Mouse (Mus musculus) ZHBTc4 (cell line): ENCODE data around the gene Tnfrsf19.

ENCODE experiments used
- DNase-seq: peaks from one replicate; pipeline ENCODE4 v3.0.0-alpha.2; 2011; ENCODE audit warnings: low read depth, low spot score

Tnfrsf19 gene

GRCm38 (mm10) chr14:60964016-60964810, 82.1 kb downstream of the Tnfrsf19 start:
- no peak for DNase-seq

GRCm38 (mm10) chr14:60957611-60958157, 88.6 kb downstream of the Tnfrsf19 start:
- peak; percentile 82 for DNase-seq

- no peak for DNase-seq
These were observed 108.7 kb downstream of the Tnfrsf19 start for GRCm38 (mm10) chr14:60937481-60938039.

GRCm38 (mm10) chr14:60935705-60936104, 110.6 kb downstream of the Tnfrsf19 start:
- no peak for DNase-seq

GRCm38 (mm10) chr14:60926011-60926410, 120.3 kb downstream of the Tnfrsf19 start:
- DNase-seq, result peak; percentile 56

- DNase-seq, result no peak
These were observed 129.6 kb downstream of the Tnfrsf19 start for GRCm38 (mm10) chr14:60916661-60917060.
